Mouse (Mus musculus): ENCODE results near the gene Bag6.

Bag6 gene

DNA sequence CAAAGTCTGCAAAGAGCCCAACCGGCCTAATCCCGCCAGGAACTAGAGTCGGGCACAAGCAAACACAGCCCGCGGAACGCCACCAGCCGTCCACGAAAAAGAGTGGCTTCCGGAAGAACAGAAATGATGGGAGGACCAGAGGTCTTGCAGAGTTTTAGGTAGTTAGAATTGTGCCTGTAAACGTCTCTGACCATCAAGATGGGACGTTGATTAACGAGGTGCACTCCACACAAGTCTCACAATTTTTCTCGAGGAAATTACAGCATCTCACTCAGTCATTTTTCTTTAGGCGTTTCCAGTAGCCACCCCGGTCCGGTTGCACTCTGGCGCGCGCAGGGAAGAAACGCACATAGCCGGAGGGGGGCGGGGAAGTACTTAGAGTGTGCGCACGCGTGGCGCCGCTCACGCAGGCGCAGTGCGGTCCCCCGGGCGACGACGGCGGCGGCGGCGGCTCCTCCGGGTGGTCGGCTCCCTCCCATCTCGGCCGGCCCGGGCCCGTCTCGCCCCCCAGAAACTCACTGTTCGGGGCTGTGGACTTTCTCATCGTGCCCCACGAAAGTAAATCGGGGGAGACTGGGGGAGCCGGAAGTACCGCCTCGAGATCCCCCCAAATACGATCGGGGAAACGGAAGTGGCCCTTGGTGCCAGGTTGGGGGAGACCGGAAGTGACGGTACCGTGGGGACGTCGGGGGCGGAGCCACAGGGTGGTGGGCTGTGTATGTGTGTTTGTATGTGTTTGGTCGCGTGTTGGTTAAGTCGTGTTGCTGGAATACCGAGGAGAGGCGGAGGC is at the start of gene Bag6:
Bag6 (plus strand) TSS at position 378 of the 790 bp plus-strand sequence.
- peak; percentile 90 for DNase-seq (ENCODE audit: low read depth, low spot score)

DNA sequence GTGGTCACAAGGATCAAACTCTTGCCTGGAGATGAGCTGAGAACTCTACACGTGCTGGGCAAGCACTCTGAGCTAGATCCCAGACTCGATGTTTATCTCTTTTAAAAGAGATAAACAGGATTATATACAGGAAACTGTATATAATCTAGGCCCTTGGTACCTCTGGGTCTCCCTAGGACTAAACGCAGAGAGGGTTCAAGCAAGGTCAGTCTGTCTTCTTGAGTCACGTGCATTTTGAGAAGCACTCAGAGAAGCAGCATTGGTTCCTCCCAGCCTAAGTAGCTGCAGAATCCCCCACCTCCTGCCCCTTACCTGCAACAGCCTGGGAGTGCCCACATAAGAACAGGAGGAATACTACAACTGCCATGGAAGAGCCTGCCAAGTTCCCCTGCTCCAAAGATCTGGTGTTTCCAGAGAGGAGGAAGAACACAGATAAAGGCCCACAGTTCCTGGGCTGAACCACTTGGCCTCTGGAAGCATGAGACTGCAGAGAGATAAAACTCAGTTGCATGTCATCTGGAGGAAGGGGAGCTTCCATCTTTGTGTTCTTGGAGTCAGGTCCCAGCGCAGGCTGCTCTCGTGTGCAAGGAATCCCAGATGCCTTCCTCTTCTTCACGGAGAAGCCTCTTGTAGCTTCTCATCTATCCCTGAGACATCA is 49.6 kb upstream of the Bag6 start, which contains the start of gene Ly6g6f:
Ly6g6f (minus strand) TSS at position 403 of the 658 bp plus-strand sequence.
- DNase-seq (ENCODE audit: low read depth, low spot score): no peak

GRCm38 (mm10) chr17:35088151-35088550 is 46.8 kb upstream of the Bag6 start:
- DNase-seq (ENCODE audit: low read depth, low spot score): no peak

DNA sequence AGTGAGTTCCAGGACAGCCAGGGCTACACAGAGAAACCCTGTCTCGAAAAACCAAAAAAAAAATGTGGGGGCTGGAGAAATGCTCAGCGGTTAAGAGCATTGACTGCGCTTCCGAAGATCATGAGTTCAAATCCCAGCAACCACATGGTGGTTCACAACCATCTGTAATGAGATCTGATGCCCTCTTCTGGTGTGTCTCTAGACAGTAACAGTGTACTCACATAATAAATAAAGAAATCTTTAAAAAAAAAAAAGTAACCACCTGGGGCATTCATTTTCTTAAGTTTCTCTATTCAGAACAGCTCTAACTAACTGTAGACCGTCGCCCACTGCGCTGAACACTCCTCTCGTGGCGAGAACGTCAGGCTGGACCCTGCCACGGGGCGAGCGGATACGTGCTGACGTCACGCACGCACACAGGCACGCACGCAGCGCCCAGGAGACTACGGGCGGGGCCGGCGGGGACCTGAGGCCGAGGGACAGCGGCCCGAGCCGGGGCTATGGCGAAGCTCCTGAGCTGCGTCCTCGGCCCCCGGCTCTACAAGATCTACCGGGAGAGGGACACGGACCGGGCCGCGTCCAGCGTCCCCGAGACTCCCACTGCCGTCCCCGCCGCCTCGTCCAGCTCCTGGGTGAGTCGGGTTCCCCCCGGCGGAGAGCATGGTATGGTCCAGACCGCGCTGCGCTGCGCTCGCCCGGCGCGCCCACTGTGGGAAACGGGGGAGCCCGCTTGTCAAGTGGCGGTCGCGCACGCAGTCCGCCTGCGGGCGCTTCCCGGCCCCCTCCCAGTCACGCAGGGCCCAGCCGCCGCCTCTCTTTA is 45.9 kb upstream of the Bag6 start, which contains the start of gene Abhd16a:
Abhd16a (plus strand) TSS at position 439 of the 820 bp plus-strand sequence.
- peak; percentile 88 for DNase-seq (ENCODE audit: low read depth, low spot score)

DNA sequence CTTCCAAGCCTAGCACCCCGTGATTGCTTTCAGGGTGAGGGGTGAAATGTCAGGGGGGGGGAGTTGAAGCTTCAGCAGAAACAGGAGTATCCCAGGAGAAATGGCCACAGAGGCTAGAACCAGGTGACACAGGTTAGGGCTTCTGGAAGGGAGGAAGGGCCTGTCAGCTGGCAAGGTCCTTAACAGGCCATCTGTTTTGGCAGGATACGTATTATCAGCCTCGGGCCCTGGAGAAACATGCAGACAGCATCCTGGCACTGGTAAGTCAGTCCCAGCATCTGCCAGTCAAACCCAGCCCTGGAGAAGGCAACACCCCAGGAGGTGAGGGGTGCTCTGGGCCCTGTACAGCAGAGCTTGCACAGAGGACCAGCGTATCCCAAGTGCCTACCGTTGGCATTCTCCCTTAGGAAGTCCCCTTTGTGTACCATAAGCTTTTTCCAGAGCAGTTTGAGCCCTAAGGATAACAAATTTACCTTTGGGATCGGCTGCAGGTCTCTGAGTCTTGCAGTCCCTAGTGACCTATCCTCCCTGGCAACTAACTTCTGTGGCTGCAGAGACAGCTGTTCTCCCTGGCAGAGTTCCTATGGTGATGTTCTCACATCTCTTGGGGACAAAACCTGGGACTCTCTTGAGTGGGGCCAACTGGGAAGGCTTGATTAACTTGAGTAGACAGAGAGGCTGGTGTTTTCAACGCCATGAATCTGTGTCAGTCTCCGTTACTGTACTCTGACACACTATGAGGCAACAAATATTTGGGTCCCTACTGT is 44.6 kb upstream of the Bag6 start:
- DNase-seq (ENCODE audit: low read depth, low spot score): peak; percentile 44

GRCm38 (mm10) chr17:35092403-35093198 is 42.4 kb upstream of the Bag6 start:
- DNase-seq (ENCODE audit: low read depth, low spot score): no peak

DNA sequence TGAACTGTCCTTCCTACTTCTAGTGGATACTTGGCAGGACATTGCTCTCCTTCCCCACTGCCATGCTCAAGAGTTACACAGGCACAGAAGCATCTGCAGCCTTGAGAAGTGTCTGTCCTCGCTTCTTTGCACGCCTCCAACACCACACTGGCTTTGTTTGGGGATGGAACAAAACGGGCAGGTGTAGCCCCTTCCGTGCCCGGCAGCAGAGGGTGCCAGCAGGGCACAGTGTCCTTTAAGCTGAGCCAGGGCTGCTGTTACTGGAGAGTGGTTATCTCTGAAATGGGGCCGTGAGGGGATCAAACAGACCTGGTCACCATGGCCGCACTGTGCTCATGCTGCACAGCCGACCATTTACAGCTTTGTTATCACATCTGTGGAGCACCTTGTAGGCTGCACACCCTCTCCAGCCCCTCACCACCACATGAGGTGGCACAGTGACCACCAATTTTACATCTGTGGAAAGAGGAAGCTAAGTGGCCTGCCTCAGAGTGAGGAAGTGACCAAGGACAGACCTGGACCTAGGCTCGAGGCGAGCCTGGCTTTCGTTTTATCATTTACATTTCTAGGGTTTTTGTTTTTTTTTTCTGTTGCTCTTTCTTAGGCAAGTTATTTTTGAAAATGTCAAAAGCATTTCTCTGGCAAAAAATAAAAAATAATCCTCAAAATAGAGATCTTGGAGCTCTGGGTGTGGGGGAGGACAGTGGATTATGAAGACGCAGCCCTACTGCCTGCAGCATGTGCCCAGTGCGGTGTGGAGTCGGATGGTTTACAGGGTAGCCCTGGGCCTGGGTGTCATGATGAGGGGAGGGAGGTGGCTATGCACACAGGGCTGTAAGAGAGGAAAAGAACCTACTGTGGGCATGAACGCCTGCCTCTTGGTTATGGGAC is 40.3 kb upstream of the Bag6 start:
- no peak for DNase-seq (ENCODE audit: low read depth, low spot score)

- DNase-seq (ENCODE audit: low read depth, low spot score): no peak
Measured at GRCm38 (mm10) chr17:35096597-35096996, 38.4 kb upstream of the Bag6 start.

- DNase-seq (ENCODE audit: low read depth, low spot score): no peak
Measured at GRCm38 (mm10) chr17:35097164-35097655, 37.8 kb upstream of the Bag6 start.

DNA sequence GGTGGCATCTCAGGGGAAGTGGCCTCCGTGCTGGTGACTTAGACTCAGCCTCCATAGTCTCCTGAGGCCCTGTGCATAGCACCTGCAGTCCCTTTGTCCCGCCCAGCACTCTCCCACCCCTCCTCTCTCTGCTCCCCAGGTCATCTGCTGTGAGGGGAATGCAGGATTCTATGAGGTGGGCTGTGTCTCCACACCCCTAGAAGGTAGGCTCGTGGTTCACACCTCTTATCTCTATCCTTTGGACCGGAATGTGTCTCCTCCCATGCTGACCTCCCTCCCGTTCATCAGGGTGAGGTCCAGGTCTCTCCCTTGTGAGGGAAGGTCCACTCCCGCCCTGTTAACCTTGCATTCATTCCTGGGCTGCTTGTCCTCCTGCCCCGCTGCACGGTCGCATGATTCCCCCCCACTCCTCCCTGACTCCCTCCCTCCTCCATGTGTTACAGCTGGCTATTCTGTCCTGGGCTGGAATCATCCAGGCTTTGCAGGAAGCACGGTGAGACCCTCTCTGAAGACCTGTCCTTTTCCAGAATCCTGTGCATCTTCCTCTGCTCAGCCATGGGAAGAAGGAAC is 34.7 kb upstream of the Bag6 start:
- DNase-seq (ENCODE audit: low read depth, low spot score): no peak

- DNase-seq (ENCODE audit: low read depth, low spot score): no peak
Measured at GRCm38 (mm10) chr17:35101161-35101560, 33.8 kb upstream of the Bag6 start.

GRCm38 (mm10) chr17:35102299-35102698 is 32.7 kb upstream of the Bag6 start:
- no peak for DNase-seq (ENCODE audit: low read depth, low spot score)

DNA sequence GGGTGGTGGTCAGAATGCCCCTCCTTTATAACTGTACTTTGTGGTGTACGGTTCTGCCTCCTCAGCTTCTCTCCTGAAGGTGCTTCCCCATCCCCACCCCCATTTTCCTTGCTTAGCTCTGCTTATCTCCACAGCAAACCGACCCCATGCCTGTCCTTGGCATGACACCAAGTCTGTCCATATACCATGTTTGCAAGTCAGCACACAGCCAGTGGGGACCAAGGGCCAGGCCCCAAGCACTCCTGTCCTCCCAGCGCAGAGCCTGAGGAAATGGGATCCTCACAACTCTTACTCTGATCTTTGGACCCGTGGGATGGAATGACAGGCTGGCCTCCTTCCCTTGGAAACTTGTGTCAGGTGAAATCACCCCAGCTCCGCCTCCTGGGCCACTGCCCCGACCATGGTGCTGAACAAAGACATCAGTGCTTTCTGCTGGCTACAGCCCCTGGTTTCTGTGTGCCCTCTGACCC is 31.7 kb upstream of the Bag6 start:
- no peak for DNase-seq (ENCODE audit: low read depth, low spot score)

DNA sequence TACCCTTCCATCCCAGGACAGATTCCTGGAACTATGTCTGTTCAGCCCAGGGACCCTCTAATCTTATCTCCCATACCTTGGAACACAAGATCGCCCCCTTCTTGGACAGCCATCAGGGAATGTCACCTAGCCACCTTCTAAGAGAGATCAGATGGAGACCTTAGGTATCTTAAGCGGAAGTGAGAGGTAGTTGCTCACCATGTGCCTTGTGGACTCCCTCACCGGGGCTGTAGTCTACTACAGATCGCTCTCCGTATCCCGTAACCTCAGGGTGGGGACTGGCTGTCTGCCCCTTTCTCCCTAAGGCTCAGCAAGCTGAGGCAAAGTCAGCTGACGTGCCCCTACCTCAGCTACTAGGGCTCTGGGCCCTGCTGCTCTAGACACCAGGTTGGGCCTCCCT is 30.9 kb upstream of the Bag6 start:
- no peak for DNase-seq (ENCODE audit: low read depth, low spot score)

DNA sequence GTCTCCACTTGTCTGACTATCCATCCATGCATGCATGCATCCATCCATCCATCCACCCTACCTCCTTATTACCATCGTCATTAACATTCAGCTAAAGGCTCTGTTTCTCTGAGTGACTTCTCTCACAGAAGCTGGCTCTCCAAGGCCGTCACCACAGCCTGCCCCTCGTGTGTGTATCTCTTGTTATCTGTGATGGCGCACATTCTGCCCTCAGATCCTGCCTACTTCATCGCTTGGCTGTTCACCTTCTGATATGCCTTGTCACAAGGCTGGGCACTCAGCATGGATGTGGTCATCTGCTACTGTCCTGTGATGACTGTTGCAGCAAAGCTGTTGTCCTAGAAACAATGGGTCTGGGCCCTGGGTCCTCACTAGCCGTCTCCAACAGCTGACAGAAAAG is 30.2 kb upstream of the Bag6 start:
- DNase-seq (ENCODE audit: low read depth, low spot score): no peak

GRCm38 (mm10) chr17:35105740-35106389 is 29.1 kb upstream of the Bag6 start:
- no peak for DNase-seq (ENCODE audit: low read depth, low spot score)

- no peak for DNase-seq (ENCODE audit: low read depth, low spot score)
Measured at GRCm38 (mm10) chr17:35106522-35106921, 28.5 kb upstream of the Bag6 start.

DNA sequence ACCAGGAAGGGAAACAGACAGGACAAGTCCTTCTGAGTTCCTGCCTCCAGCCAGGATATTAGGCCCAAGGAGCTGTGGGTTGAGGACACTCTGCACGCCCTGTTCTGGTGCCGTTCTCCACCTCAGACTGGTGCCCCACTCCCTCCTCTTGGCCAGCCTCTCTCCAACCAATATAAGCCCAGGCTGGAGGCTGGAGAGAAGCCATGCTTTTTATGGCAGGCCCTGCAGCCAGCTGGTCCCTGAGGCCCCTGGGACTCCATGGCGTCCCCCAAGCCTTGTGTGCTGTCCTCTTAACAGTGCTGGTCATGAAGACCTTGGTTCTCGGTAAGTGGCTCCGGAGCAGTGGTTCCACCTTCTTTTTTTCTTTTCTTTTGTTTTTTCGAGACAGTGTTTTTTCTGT is 26.9 kb upstream of the Bag6 start, which contains the start of gene Ly6g5c:
Ly6g5c (plus strand) TSS at position 183 of the 400 bp plus-strand sequence.
- no peak for DNase-seq (ENCODE audit: low read depth, low spot score)

All from c-Kit-negative CD71-positive TER-119-positive erythroid progenitor cells, embryonic 14.5 days (primary cell).